ENCODE assay signal across 22 mouse cellular contexts in genomic region chr11:83382876-83383531, GRCm38 (mm10). TPM values are rescaled to one million over a fixed set of nuclear protein-coding genes. Genes with fewer than 3 reads are reported as not detected.
DNase-seq lines count a peak whose midpoint lies in the region; ATAC-seq lines count a peak whose summit lies in the region.
"Had no signal": no experiment of that assay in that cellular context is flagged by ENCODE, and none has a peak within 500 bp of the region (broad histone marks: within the 10 kb centered on the region; RNA-seq: fewer than 3 reads in every experiment).

No protein-coding gene starts in this region.

- H3K4me1 ChIP-seq in hindbrain, embryonic 11.5 days (replicated peaks; ENCODE audit: control insufficient read depth, insufficient read depth, low read length): no peaks in the 10 kb centered on the region
- peaks cover 15% of the 10 kb centered on the region for H3K4me1 ChIP-seq in hindbrain, embryonic 10.5 days (replicated peaks)
- H3K4me1 ChIP-seq in neural tube, embryonic 12.5 days: peaks cover 21% of the 10 kb centered on the region
- peaks cover 16% of the 10 kb centered on the region for H3K4me1 ChIP-seq in neural tube, embryonic 15.5 days
- peaks cover 6% of the 10 kb centered on the region; the same call in 1 of the 2 replicates for H3K4me1 ChIP-seq in forebrain, embryonic 14.5 days (ENCODE audit: control insufficient read depth, insufficient read depth, low read length)
- peaks cover 26% of the 10 kb centered on the region for H3K4me1 ChIP-seq in neural tube, embryonic 13.5 days (replicated peaks)
- H3K4me1 ChIP-seq: megakaryocyte, embryonic 14.5 days had no signal

- no peaks in the 10 kb centered on the region for H3K9me3 ChIP-seq in hindbrain, embryonic 11.5 days (ENCODE audit: control insufficient read depth, low read length)
- H3K9me3 ChIP-seq in hindbrain, embryonic 10.5 days: no peaks in the 10 kb centered on the region
- H3K9me3 ChIP-seq in neural tube, embryonic 12.5 days: no peaks in the 10 kb centered on the region
- H3K9me3 ChIP-seq in neural tube, embryonic 15.5 days (replicated peaks): no peaks in the 10 kb centered on the region
- no peaks in the 10 kb centered on the region for H3K9me3 ChIP-seq in forebrain, embryonic 14.5 days (replicated peaks; ENCODE audit: control insufficient read depth, low read length)
- no peaks in the 10 kb centered on the region for H3K9me3 ChIP-seq in neural tube, embryonic 13.5 days
- H3K9me3 ChIP-seq: megakaryocyte, embryonic 14.5 days had no signal

- WGBS in hindbrain, embryonic 11.5 days: 57% methylated on average over 9 of the region's 9 CpGs
- 71% methylated on average over 9 of the region's 9 CpGs for WGBS in hindbrain, embryonic 10.5 days
- WGBS in neural tube, embryonic 12.5 days: 36% methylated on average over 9 of the region's 9 CpGs
- WGBS in neural tube, embryonic 15.5 days: 28% methylated on average over 9 of the region's 9 CpGs
- WGBS in forebrain, embryonic 14.5 days: 32% methylated on average over 9 of the region's 9 CpGs
- WGBS in neural tube, embryonic 13.5 days: 29% methylated on average over 9 of the region's 9 CpGs

- H3K27ac ChIP-seq in hindbrain, embryonic 11.5 days (ENCODE audit: low read depth, low read length): no peak overlapping the region; the same call in 1 of the 2 replicates
- H3K27ac ChIP-seq in hindbrain, embryonic 10.5 days: no peak overlapping the region
- no peak overlapping the region for H3K27ac ChIP-seq in neural tube, embryonic 12.5 days
- no peak overlapping the region for H3K27ac ChIP-seq in neural tube, embryonic 15.5 days (replicated peaks)
- H3K27ac ChIP-seq in forebrain, embryonic 14.5 days (ENCODE audit: low read depth, low read length): peak overlapping the region; percentile 62; the same call in 1 of the 2 replicates
- 0 out of 2 replicates have a peak overlapping the region, but pooled peaks have one; percentile 28 for H3K27ac ChIP-seq in neural tube, embryonic 13.5 days (replicated peaks)
- H3K27ac ChIP-seq: heart, adult 2 months had no signal

- H3K4me2 ChIP-seq in hindbrain, embryonic 11.5 days (replicated peaks; ENCODE audit: low read depth, low read length): no peak overlapping the region
- peak overlapping the region; percentile 1; the same call in 1 of the 2 replicates for H3K4me2 ChIP-seq in neural tube, embryonic 12.5 days (replicated peaks)
- H3K4me2 ChIP-seq in neural tube, embryonic 15.5 days: no peak overlapping the region
- H3K4me2 ChIP-seq in forebrain, embryonic 14.5 days (ENCODE audit: low read length): no peak overlapping the region
- H3K4me2 ChIP-seq in neural tube, embryonic 13.5 days: no peak overlapping the region

- no peak overlapping the region for H3K4me3 ChIP-seq in hindbrain, embryonic 11.5 days (ENCODE audit: low read depth, low read length)
- H3K4me3 ChIP-seq in hindbrain, embryonic 10.5 days: no peak overlapping the region
- H3K4me3 ChIP-seq in neural tube, embryonic 12.5 days: no peak overlapping the region
- no peak overlapping the region for H3K4me3 ChIP-seq in neural tube, embryonic 15.5 days (replicated peaks)
- no peak overlapping the region for H3K4me3 ChIP-seq in forebrain, embryonic 14.5 days (ENCODE audit: low read depth, low read length)
- H3K4me3 ChIP-seq in neural tube, embryonic 13.5 days: no peak overlapping the region
- H3K4me3 ChIP-seq: heart, adult 2 months; megakaryocyte, embryonic 14.5 days; myocyte had no signal

- ATAC-seq in hindbrain, embryonic 11.5 days (ENCODE audit: low FRiP score): peak; percentile 56
- no peak for ATAC-seq in neural tube, embryonic 12.5 days (ENCODE audit: low FRiP score, low read depth)
- ATAC-seq in neural tube, embryonic 15.5 days (ENCODE audit: low FRiP score): no peak
- no peak for ATAC-seq in forebrain, embryonic 14.5 days
- peak; percentile 67; the same call in 1 of the 2 replicates for ATAC-seq in neural tube, embryonic 13.5 days (ENCODE audit: low read depth)
- ATAC-seq: liver, postnatal 0 days had no signal

- H3K36me3 ChIP-seq in hindbrain, embryonic 11.5 days (ENCODE audit: control insufficient read depth, insufficient read depth, low read length): no peaks in the 10 kb centered on the region
- H3K36me3 ChIP-seq in hindbrain, embryonic 10.5 days: peaks cover 24% of the 10 kb centered on the region
- H3K36me3 ChIP-seq in neural tube, embryonic 12.5 days: 0 out of 2 replicates have a peak, but pooled peaks cover 2% of the 10 kb centered on the region
- peaks cover 3% of the 10 kb centered on the region for H3K36me3 ChIP-seq in neural tube, embryonic 15.5 days
- H3K36me3 ChIP-seq in forebrain, embryonic 14.5 days (ENCODE audit: control insufficient read depth, insufficient read depth, low read length): peaks cover 12% of the 10 kb centered on the region
- peaks cover 19% of the 10 kb centered on the region for H3K36me3 ChIP-seq in neural tube, embryonic 13.5 days

- H3K9ac ChIP-seq in hindbrain, embryonic 11.5 days (ENCODE audit: low read depth, low read length): no peak overlapping the region
- H3K9ac ChIP-seq in neural tube, embryonic 12.5 days: no peak overlapping the region
- no peak overlapping the region for H3K9ac ChIP-seq in neural tube, embryonic 15.5 days (replicated peaks)
- H3K9ac ChIP-seq in forebrain, embryonic 14.5 days (ENCODE audit: low read length): no peak overlapping the region
- H3K9ac ChIP-seq in neural tube, embryonic 13.5 days: no peak overlapping the region
- H3K9ac ChIP-seq: liver, postnatal 0 days had no signal

- peak; percentile 34 for DNase-seq in hindbrain, embryonic 11.5 days (ENCODE audit: low spot score)
- DNase-seq in hindbrain, embryonic 10.5 days (ENCODE audit: low spot score): no peak
- DNase-seq in forebrain, embryonic 14.5 days (ENCODE audit: low spot score): peak; percentile 46
- DNase-seq in spleen, postnatal 10 days (ENCODE audit: low spot score in 2 of 2): no peak
- DNase-seq in cerebellum, adult 8-10 months: no peak
- DNase-seq: cerebellum, adult 11-12 months; cerebellum, postnatal 36 days; gastrocnemius, postnatal 10 days; heart, adult 2 months; kidney, adult 2 months; kidney, postnatal 36 days; liver; liver, postnatal 0 days; lung, postnatal 14 days; right cerebral cortex, postnatal 25 days; thymus, postnatal 36 days had no signal

- H3K27me3 ChIP-seq in hindbrain, embryonic 11.5 days (ENCODE audit: control insufficient read depth, insufficient read depth, low read length): no peaks in the 10 kb centered on the region
- H3K27me3 ChIP-seq in hindbrain, embryonic 10.5 days (ENCODE audit: insufficient read depth, poor library complexity, severe bottlenecking): no peaks in the 10 kb centered on the region
- H3K27me3 ChIP-seq in neural tube, embryonic 12.5 days (replicated peaks): no peaks in the 10 kb centered on the region
- H3K27me3 ChIP-seq in neural tube, embryonic 15.5 days (replicated peaks): no peaks in the 10 kb centered on the region
- H3K27me3 ChIP-seq in forebrain, embryonic 14.5 days (replicated peaks; ENCODE audit: control insufficient read depth, insufficient read depth, low read length): no peaks in the 10 kb centered on the region
- H3K27me3 ChIP-seq in neural tube, embryonic 13.5 days: no peaks in the 10 kb centered on the region
- H3K27me3 ChIP-seq: megakaryocyte, embryonic 14.5 days had no signal

RNA-seq across cellular contexts. Expression of gene Rasl10b, which starts 25.9 kb away (rescaled TPM):
- polyA plus RNA-seq in hindbrain, embryonic 11.5 days (2014; fragmentation: Nextera tagmentation; extraction: Ambion mirVana): 4.2 TPM in 2 replicates
- 4.3 and 11.1 TPM in 2 replicates for polyA plus RNA-seq in hindbrain, embryonic 10.5 days (2016; fragmentation: Nextera tagmentation; extraction: Ambion mirVana)
- 24.2 and 26.5 TPM in 2 replicates for polyA plus RNA-seq in neural tube, embryonic 12.5 days (2016; fragmentation: Nextera tagmentation; extraction: Ambion mirVana)
- polyA plus RNA-seq in neural tube, embryonic 15.5 days (2015; fragmentation: Nextera tagmentation; extraction: Ambion mirVana): 38.3 and 52.2 TPM in 2 replicates
- 7.9 and 12.3 TPM in 2 replicates for polyA plus RNA-seq in forebrain, embryonic 14.5 days (2014; fragmentation: Nextera tagmentation; extraction: Ambion mirVana)
- 24.2 and 25.3 TPM in 2 replicates for polyA plus RNA-seq in neural tube, embryonic 13.5 days (2015; fragmentation: Nextera tagmentation; extraction: Ambion mirVana)
- polyA plus RNA-seq: liver, postnatal 0 days had no signal

RNA-seq across cellular contexts. Expression of gene Gas2l2, which starts 46.3 kb away (rescaled TPM):
- polyA plus RNA-seq in hindbrain, embryonic 11.5 days (2014; fragmentation: Nextera tagmentation; extraction: Ambion mirVana): 0.19 and 0.43 TPM in 2 replicates
- polyA plus RNA-seq in hindbrain, embryonic 10.5 days (2016; fragmentation: Nextera tagmentation; extraction: Ambion mirVana): 0.27 and 0.39 TPM in 2 replicates
- polyA plus RNA-seq in neural tube, embryonic 12.5 days (2016; fragmentation: Nextera tagmentation; extraction: Ambion mirVana): 0.20 TPM in 1 of 2 replicates, not detected in the other
- 0.37 and 0.41 TPM in 2 replicates for polyA plus RNA-seq in neural tube, embryonic 15.5 days (2015; fragmentation: Nextera tagmentation; extraction: Ambion mirVana)
- 0.32 and 0.38 TPM in 2 replicates for polyA plus RNA-seq in forebrain, embryonic 14.5 days (2014; fragmentation: Nextera tagmentation; extraction: Ambion mirVana)
- 0.07 and 0.29 TPM in 2 replicates for polyA plus RNA-seq in neural tube, embryonic 13.5 days (2015; fragmentation: Nextera tagmentation; extraction: Ambion mirVana)
- polyA plus RNA-seq: heart, postnatal 0 days; kidney, adult 2 months; liver, postnatal 0 days; myocyte had no signal

RNA-seq across cellular contexts. Expression of gene 1700020L24Rik, which starts 54.5 kb away (rescaled TPM):
- polyA plus RNA-seq in hindbrain, embryonic 11.5 days (2014; fragmentation: Nextera tagmentation; extraction: Ambion mirVana): 0.80 and 0.83 TPM in 2 replicates
- polyA plus RNA-seq in hindbrain, embryonic 10.5 days (2016; fragmentation: Nextera tagmentation; extraction: Ambion mirVana): 0.97 TPM in 1 of 2 replicates, not detected in the other
- 0.38 and 0.76 TPM in 2 replicates for polyA plus RNA-seq in neural tube, embryonic 12.5 days (2016; fragmentation: Nextera tagmentation; extraction: Ambion mirVana)
- polyA plus RNA-seq in neural tube, embryonic 15.5 days (2015; fragmentation: Nextera tagmentation; extraction: Ambion mirVana): 0.37 and 0.54 TPM in 2 replicates
- 0.36 TPM in 1 of 2 replicates, not detected in the other for polyA plus RNA-seq in forebrain, embryonic 14.5 days (2014; fragmentation: Nextera tagmentation; extraction: Ambion mirVana)
- polyA plus RNA-seq in neural tube, embryonic 13.5 days (2015; fragmentation: Nextera tagmentation; extraction: Ambion mirVana): 0.36 TPM in 1 of 2 replicates, not detected in the other

Comparison
In these comparisons a context has a peak if more than half of its experiments do, and no peak if none do; other contexts are left out.
1. ATAC-seq: peak in hindbrain, embryonic 11.5 days (single experiment) and neural tube, embryonic 13.5 days (single experiment); none in neural tube, embryonic 12.5 days (single experiment), neural tube, embryonic 15.5 days (single experiment) and forebrain, embryonic 14.5 days (single experiment).
2. DNase-seq: peak in hindbrain, embryonic 11.5 days (single experiment) and forebrain, embryonic 14.5 days (single experiment); none in hindbrain, embryonic 10.5 days (single experiment), spleen, postnatal 10 days (0 of 2) and cerebellum, adult 8-10 months (single experiment).
3. H3K27ac ChIP-seq: peak in forebrain, embryonic 14.5 days (single experiment) and neural tube, embryonic 13.5 days (single experiment); none in hindbrain, embryonic 11.5 days (single experiment), hindbrain, embryonic 10.5 days (single experiment), neural tube, embryonic 12.5 days (single experiment) and neural tube, embryonic 15.5 days (single experiment).